Mouse (Mus musculus) heart, embryonic 11.5 days (tissue): ENCODE data around the gene Ddx42. TPM values are rescaled to one million over a fixed set of nuclear protein-coding genes. Genes with fewer than 3 reads are reported as not detected.
A peak's percentile ranks its signal among the peaks of the same experiment; 100 is the strongest.

Source experiments
- ATAC-seq: fragments of 200-750 bp; cut with Nextera tagmentation; replicated peaks from 2 replicates; pipeline ENCODE4 v1.8.0; 2017; ENCODE audit warnings: moderate library complexity; ENCODE audit not compliant: insufficient number of reproducible peaks, low FRiP score, low TSS enrichment
- H3K27ac ChIP-seq: fragments of 300-500 bp; sonication (generic); 2 replicates; pipeline ENCODE4 v1.5.1; 2014; ENCODE audit warnings: mild to moderate bottlenecking, low read depth, low read length
- H3K27me3 ChIP-seq: fragments of 300-500 bp; sonication (generic); 2 replicates; pipeline ENCODE4 v1.6.1; 2014; ENCODE audit warnings: mild to moderate bottlenecking, low read length, mixed read lengths; ENCODE audit not compliant: control insufficient read depth, insufficient read depth
- H3K36me3 ChIP-seq: fragments of 300-500 bp; sonication (generic); 2 replicates; pipeline ENCODE4 v1.6.1; 2014; ENCODE audit warnings: mild to moderate bottlenecking, low read length, moderate library complexity, mixed read lengths; ENCODE audit not compliant: control insufficient read depth, insufficient read depth
- H3K4me1 ChIP-seq: fragments of 300-500 bp; sonication (generic); 2 replicates; pipeline ENCODE4 v1.6.1; 2014; ENCODE audit warnings: low read length; ENCODE audit not compliant: control insufficient read depth, insufficient read depth
- H3K4me2 ChIP-seq: fragments of 300-500 bp; sonication (generic); 2 replicates; pipeline ENCODE4 v1.6.1; 2014; ENCODE audit warnings: mild to moderate bottlenecking, moderate library complexity
- H3K4me3 ChIP-seq: fragments of 300-500 bp; sonication (generic); 2 replicates; pipeline ENCODE4 v1.5.1; 2014; ENCODE audit warnings: low read depth, low read length
- H3K9ac ChIP-seq: fragments of 300-500 bp; sonication (generic); 2 replicates; pipeline ENCODE4 v1.6.1; 2014; ENCODE audit warnings: mild to moderate bottlenecking, low read depth, low read length, moderate library complexity
- H3K9me3 ChIP-seq: fragments of 300-500 bp; sonication (generic); replicated peaks from 2 replicates; pipeline ENCODE4 v1.6.1; 2016; ENCODE audit warnings: low read length; ENCODE audit not compliant: control insufficient read depth
- WGBS: fragments of 180-500 bp; shearing (Covaris S2); extraction: QIAGEN DNeasy Blood & Tissue Kit; methylation state at CpG from one replicate; pipeline ENCODE4 v1.1.7; 2014; ENCODE audit not compliant: insufficient replicate concordance; 5-methylcytosine and 5-hydroxymethylcytosine counted together
- polyA plus RNA-seq: library from polyadenylated mRNA; unstranded; fragments of >200 nt; fragmentation: Nextera tagmentation; extraction: Ambion mirVana; gene quantifications from 2 replicates; pipeline ENCODE4 v1.2.1, GENCODE M21; 2014

Gene Ddx42
- polyA plus RNA-seq, 1 experiment from 2014 or later, result 45.3 TPM

GRCm38 (mm10) chr11:106274374-106274773 is 57.6 kb downstream of the Ddx42 start:
- peaks cover 16% of the 10 kb centered on the region for H3K4me1 ChIP-seq
- H3K9ac ChIP-seq, result no peak overlapping the region
- H3K36me3 ChIP-seq, result no peaks in the 10 kb centered on the region; the same call in 1 of the 2 replicates
- H3K27ac ChIP-seq, result no peak overlapping the region
- no peaks in the 10 kb centered on the region for H3K27me3 ChIP-seq
- no peak overlapping the region for H3K4me3 ChIP-seq
- H3K9me3 ChIP-seq, result no peaks in the 10 kb centered on the region
- 79% methylated on average over 1 of the region's 1 CpGs for WGBS
- H3K4me2 ChIP-seq, result no peak overlapping the region
- no peak for ATAC-seq

- no peaks in the 10 kb centered on the region for H3K9me3 ChIP-seq
- no peak overlapping the region for H3K4me3 ChIP-seq
- no peak overlapping the region for H3K27ac ChIP-seq
- H3K9ac ChIP-seq, result no peak overlapping the region
- ATAC-seq, result no peak
- H3K36me3 ChIP-seq, result no peaks in the 10 kb centered on the region; the same call in 1 of the 2 replicates
- peaks cover 16% of the 10 kb centered on the region for H3K4me1 ChIP-seq
- no peak overlapping the region for H3K4me2 ChIP-seq
- H3K27me3 ChIP-seq, result no peaks in the 10 kb centered on the region
- 80% methylated on average over 7 of the region's 7 CpGs for WGBS
Measured at GRCm38 (mm10) chr11:106274971-106275411, 58.3 kb downstream of the Ddx42 start.

- Histone ChIP-seq H3K27me3 (no peaks in the 10 kb centered on the region), H3K4me1 (peaks cover 10% of the 10 kb centered on the region), H3K36me3 (no peaks in the 10 kb centered on the region), H3K4me2 (peak within 1 kb of the TSS; percentile 17), H3K9ac (no peak within 1 kb of the TSS), H3K9me3 (no peaks in the 10 kb centered on the region), H3K27ac (no peak within 1 kb of the TSS), H3K4me3 (no peak within 1 kb of the TSS)
- 6% methylated on average over 25 of the region's 25 CpGs for WGBS
- 0 out of 2 replicates have a peak, but pooled peaks have one; percentile 31 for ATAC-seq
Measured at GRCm38 (mm10) chr11:106276454-106276853, 59.7 kb downstream of the Ddx42 start, which contains the start of gene Tcam1. Tcam1 (plus strand) TSS chr11:106276672.

- no peak overlapping the region for H3K9ac ChIP-seq
- H3K27ac ChIP-seq, result no peak overlapping the region
- H3K4me2 ChIP-seq, result no peak overlapping the region
- H3K27me3 ChIP-seq, result no peaks in the 10 kb centered on the region
- no peaks in the 10 kb centered on the region for H3K9me3 ChIP-seq
- no peak for ATAC-seq
- H3K36me3 ChIP-seq, result no peaks in the 10 kb centered on the region
- no peak overlapping the region for H3K4me3 ChIP-seq
- no peaks in the 10 kb centered on the region for H3K4me1 ChIP-seq
- 81% methylated on average over 6 of the region's 6 CpGs for WGBS
Measured at GRCm38 (mm10) chr11:106282452-106282851, 65.7 kb downstream of the Ddx42 start.

- 74% methylated on average over 4 of the region's 4 CpGs for WGBS
- Histone ChIP-seq H3K4me3 (no peak overlapping the region), H3K36me3 (no peaks in the 10 kb centered on the region), H3K4me2 (no peak overlapping the region), H3K27ac (no peak overlapping the region), H3K4me1 (no peaks in the 10 kb centered on the region), H3K27me3 (no peaks in the 10 kb centered on the region), H3K9ac (no peak overlapping the region), H3K9me3 (no peaks in the 10 kb centered on the region)
- ATAC-seq, result no peak
Measured at GRCm38 (mm10) chr11:106283371-106283770, 66.6 kb downstream of the Ddx42 start.

- no peak overlapping the region for H3K4me2 ChIP-seq
- H3K9me3 ChIP-seq, result no peaks in the 10 kb centered on the region
- ATAC-seq, result no peak
- no peaks in the 10 kb centered on the region for H3K36me3 ChIP-seq
- H3K27ac ChIP-seq, result no peak overlapping the region
- WGBS, result 65% methylated on average over 8 of the region's 8 CpGs
- H3K9ac ChIP-seq, result no peak overlapping the region
- no peak overlapping the region for H3K4me3 ChIP-seq
- no peaks in the 10 kb centered on the region for H3K4me1 ChIP-seq
- H3K27me3 ChIP-seq, result no peaks in the 10 kb centered on the region
Measured at GRCm38 (mm10) chr11:106284126-106284525, 67.4 kb downstream of the Ddx42 start.

GRCm38 (mm10) chr11:106286206-106286605 is 69.5 kb downstream of the Ddx42 start:
- 75% methylated on average over 7 of the region's 7 CpGs for WGBS
- H3K9me3 ChIP-seq, result no peaks in the 10 kb centered on the region

GRCm38 (mm10) chr11:106286987-106287386 is 70.3 kb downstream of the Ddx42 start:
- Histone ChIP-seq H3K4me2 (no peak overlapping the region), H3K4me3 (no peak overlapping the region), H3K36me3 (no peaks in the 10 kb centered on the region), H3K9ac (no peak overlapping the region), H3K27me3 (no peaks in the 10 kb centered on the region), H3K4me1 (peaks cover 3% of the 10 kb centered on the region; the same call in 1 of the 2 replicates), H3K27ac (no peak overlapping the region), H3K9me3 (no peaks in the 10 kb centered on the region)
- ATAC-seq, result no peak
- WGBS, result 73% methylated on average over 11 of the region's 11 CpGs

More at GRCm38 (mm10) chr11:106286206-106286605, 69.5 kb downstream of the Ddx42 start:
- Histone ChIP-seq H3K9ac (no peak overlapping the region), H3K27ac (no peak overlapping the region), H3K4me3 (no peak overlapping the region), H3K4me2 (no peak overlapping the region), H3K4me1 (peaks cover 3% of the 10 kb centered on the region; the same call in 1 of the 2 replicates), H3K27me3 (no peaks in the 10 kb centered on the region), H3K36me3 (no peaks in the 10 kb centered on the region)
- ATAC-seq, result no peak

- peaks cover 3% of the 10 kb centered on the region; the same call in 1 of the 2 replicates for H3K4me1 ChIP-seq
- no peak overlapping the region for H3K4me3 ChIP-seq
- no peaks in the 10 kb centered on the region for H3K36me3 ChIP-seq
- H3K27me3 ChIP-seq, result no peaks in the 10 kb centered on the region
- no peak overlapping the region for H3K27ac ChIP-seq
- H3K4me2 ChIP-seq, result no peak overlapping the region
- no peak overlapping the region for H3K9ac ChIP-seq
- no peaks in the 10 kb centered on the region for H3K9me3 ChIP-seq
- ATAC-seq, result no peak
- WGBS, result 49% methylated on average over 8 of the region's 8 CpGs
Measured at GRCm38 (mm10) chr11:106289369-106289768, 72.6 kb downstream of the Ddx42 start.
